Mouse (Mus musculus): ENCODE data around the gene Mex3d. TPM values are rescaled to one million over a fixed set of nuclear protein-coding genes. Genes with fewer than 3 reads are reported as not detected.

Mex3d gene
- polyA plus RNA-seq (2012; rRNA removed) = 37.5 and 48.3 TPM in 2 replicates

- TF ChIP-seq POLR2A (IDR thresholded peaks at IDR 0.05; ENCODE audit: borderline replicate concordance, extremely low read depth, low read depth, low read length) (peak; percentile 57; the same call in 1 of the 2 replicates), CTCF (IDR thresholded peaks at IDR 0.05; ENCODE audit: insufficient read depth, low read length) (no peak)
- peak; percentile 79 for DNase-seq
- Histone ChIP-seq H3K4me1 (ENCODE audit: control insufficient read depth, insufficient read depth, low read length) (peaks cover 9% of the 10 kb centered on the region), H3K4me3 (replicated peaks; ENCODE audit: extremely low read depth, low read depth, low read length) (peak within 1 kb of the TSS; percentile 77)
- 17% methylated on average over 51 of the region's 61 CpGs for WGBS
Measured at GRCm38 (mm10) chr10:80387522-80387959, at the start of gene Mex3d. Gene Mex3d, minus strand, starts transcription at chr10:80387659.

- DNase-seq = no peak
- Histone ChIP-seq H3K4me3 (replicated peaks; ENCODE audit: extremely low read depth, low read depth, low read length) (no peak overlapping the region), H3K4me1 (ENCODE audit: control insufficient read depth, insufficient read depth, low read length) (0 out of 2 replicates have a peak, but pooled peaks cover 5% of the 10 kb centered on the region)
- TF ChIP-seq POLR2A (IDR thresholded peaks at IDR 0.05; ENCODE audit: borderline replicate concordance, extremely low read depth, low read depth, low read length) (no peak), CTCF (IDR thresholded peaks at IDR 0.05; ENCODE audit: insufficient read depth, low read length) (no peak)
- WGBS = 14% methylated on average over 9 of the region's 9 CpGs
Measured at GRCm38 (mm10) chr10:80436276-80436675, 48.8 kb upstream of the Mex3d start.

DNA sequence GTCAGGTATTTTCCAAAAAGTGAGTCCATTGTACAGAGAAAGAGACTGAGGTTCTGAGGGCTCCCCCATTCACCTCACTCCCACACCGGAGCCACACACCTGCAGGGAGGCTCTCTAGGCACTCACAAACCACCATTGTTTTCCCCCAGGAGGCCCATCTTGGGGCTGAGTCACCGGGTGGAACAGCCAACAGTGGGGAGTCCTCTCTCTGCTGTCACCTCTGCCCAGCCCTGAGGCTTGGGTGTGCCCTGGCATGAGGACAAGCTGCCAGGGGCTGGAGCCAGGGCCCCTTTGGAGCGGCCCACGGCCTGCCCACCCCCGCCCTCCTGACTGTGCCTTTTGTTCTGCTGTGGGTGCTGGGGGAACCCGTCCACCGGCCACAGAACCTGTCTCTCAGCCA, 48.3 kb upstream of the Mex3d start:
- 21% methylated on average over 7 of the region's 7 CpGs for WGBS
- Histone ChIP-seq H3K4me1 (ENCODE audit: control insufficient read depth, insufficient read depth, low read length) (0 out of 2 replicates have a peak, but pooled peaks cover 5% of the 10 kb centered on the region), H3K4me3 (replicated peaks; ENCODE audit: extremely low read depth, low read depth, low read length) (no peak overlapping the region)
- DNase-seq = no peak
- TF ChIP-seq CTCF (IDR thresholded peaks at IDR 0.05; ENCODE audit: insufficient read depth, low read length) = no peak
- no peak for TF ChIP-seq POLR2A (IDR thresholded peaks at IDR 0.05; ENCODE audit: borderline replicate concordance, extremely low read depth, low read depth, low read length)

DNA sequence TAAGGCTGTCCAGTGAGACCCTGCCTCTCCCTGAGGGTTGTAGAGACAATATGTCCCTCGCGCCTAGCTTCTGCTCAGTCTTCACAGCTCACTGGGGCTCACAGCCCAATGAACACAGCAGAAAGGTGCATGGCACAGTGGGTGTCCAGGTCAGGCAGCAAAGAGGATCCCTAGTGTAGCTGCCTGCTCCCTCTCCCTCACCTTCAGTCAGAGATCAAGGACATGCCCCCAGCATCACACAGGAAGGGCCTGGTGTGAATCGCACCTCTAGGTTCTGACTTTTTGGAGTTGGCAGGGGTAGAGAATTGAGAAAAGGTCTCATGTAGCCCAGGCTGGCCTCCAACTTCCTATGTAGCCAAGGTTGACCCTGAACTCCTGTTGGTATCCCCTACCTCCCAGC, 47.4 kb upstream of the Mex3d start:
- DNase-seq = no peak
- 0 out of 2 replicates have a peak, but pooled peaks cover 5% of the 10 kb centered on the region for H3K4me1 ChIP-seq (ENCODE audit: control insufficient read depth, insufficient read depth, low read length)
- H3K4me3 ChIP-seq (replicated peaks; ENCODE audit: extremely low read depth, low read depth, low read length) = no peak overlapping the region
- no peak for TF ChIP-seq CTCF (IDR thresholded peaks at IDR 0.05; ENCODE audit: insufficient read depth, low read length)
- no peak for TF ChIP-seq POLR2A (IDR thresholded peaks at IDR 0.05; ENCODE audit: borderline replicate concordance, extremely low read depth, low read depth, low read length)
- WGBS = 81% methylated on average over 3 of the region's 3 CpGs

- H3K4me1 ChIP-seq (ENCODE audit: control insufficient read depth, insufficient read depth, low read length) = 0 out of 2 replicates have a peak, but pooled peaks cover 5% of the 10 kb centered on the region
- H3K4me3 ChIP-seq (replicated peaks; ENCODE audit: extremely low read depth, low read depth, low read length) = no peak overlapping the region
- TF ChIP-seq CTCF (IDR thresholded peaks at IDR 0.05; ENCODE audit: insufficient read depth, low read length) (no peak), POLR2A (IDR thresholded peaks at IDR 0.05; ENCODE audit: borderline replicate concordance, extremely low read depth, low read depth, low read length) (no peak)
- no peak for DNase-seq
- 10% methylated on average over 8 of the region's 8 CpGs for WGBS
Measured at GRCm38 (mm10) chr10:80434233-80434592, 46.8 kb upstream of the Mex3d start.

DNA sequence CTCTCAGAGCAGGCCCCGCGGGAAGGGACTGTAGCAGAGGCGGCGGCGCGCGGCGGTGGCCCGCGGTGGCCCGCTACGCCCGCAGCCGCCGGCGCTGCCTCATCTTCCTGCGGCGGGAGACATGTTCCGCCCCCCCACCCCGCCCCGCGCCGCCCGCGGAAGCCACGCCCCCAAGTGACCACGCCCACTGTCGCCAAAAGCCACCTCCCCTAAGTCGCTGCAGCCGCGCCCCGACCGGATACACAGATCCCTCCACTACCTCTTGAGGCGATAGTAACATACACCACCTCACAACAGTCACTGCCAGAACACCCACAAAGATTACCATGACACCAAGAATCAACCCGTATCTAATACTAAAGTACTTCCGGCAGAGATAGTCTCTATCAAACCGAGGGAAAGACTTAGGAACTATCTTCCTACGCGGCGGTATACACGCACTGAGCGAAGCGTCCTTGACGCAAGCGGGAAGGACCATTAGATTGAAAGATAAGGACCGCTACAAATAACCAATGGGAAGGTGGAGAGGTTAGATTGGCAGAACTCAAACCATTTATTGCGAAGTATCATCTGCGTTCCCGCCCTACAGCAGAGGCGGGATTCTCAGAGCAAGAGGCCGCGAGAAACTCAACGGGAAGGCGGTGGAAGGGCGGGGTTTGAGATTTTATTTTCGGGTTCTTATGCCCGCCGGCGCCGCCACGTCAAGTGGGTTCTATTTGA, 46.2 kb upstream of the Mex3d start, which contains the start of gene Tcf3:
Gene Tcf3, minus strand, starts transcription at position 135 of the 720 bp plus-strand sequence.
- WGBS = under 1% methylated on average over 49 of the region's 61 CpGs
- peak; percentile 92 for DNase-seq
- peak; percentile 27; the same call in 1 of the 2 replicates for TF ChIP-seq POLR2A (IDR thresholded peaks at IDR 0.05; ENCODE audit: borderline replicate concordance, extremely low read depth, low read depth, low read length)
- no peak for TF ChIP-seq CTCF (IDR thresholded peaks at IDR 0.05; ENCODE audit: insufficient read depth, low read length)
- Histone ChIP-seq H3K4me1 (ENCODE audit: control insufficient read depth, insufficient read depth, low read length) (0 out of 2 replicates have a peak, but pooled peaks cover 5% of the 10 kb centered on the region), H3K4me3 (replicated peaks; ENCODE audit: extremely low read depth, low read depth, low read length) (peak within 1 kb of the TSS; percentile 92)

DNA sequence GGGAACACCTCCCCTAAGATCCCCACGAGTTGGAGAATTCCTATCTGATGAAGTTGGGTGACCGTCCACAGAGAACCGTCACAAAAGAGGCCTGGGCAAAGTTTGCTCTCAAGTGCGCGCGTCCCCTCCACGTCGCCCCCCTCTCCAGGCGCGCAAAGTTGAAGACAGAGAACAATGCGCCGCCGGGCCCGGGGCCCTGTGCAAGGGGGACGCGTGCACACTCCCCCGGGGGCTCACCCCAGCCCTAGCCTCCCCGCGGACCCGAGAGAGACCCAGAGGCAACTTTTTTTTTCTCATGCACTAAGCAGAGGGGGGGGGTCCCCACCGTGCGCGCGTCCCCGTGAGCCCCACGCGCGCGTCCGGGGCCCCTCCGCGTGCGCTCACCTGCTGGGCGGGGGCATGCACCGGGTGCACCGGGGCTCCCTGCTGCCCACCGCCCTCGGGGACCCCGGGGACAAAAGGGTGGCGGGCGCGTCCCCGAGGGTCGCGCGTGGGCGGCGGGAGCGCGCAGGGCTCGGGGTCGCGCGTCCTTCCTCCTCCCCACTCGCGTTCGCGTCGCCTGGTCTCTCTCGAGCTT, 45.6 kb upstream of the Mex3d start:
- under 1% methylated on average over 60 of the region's 60 CpGs for WGBS
- H3K4me3 ChIP-seq (replicated peaks; ENCODE audit: extremely low read depth, low read depth, low read length) = peak overlapping the region; percentile 92
- no peak for DNase-seq

DNA sequence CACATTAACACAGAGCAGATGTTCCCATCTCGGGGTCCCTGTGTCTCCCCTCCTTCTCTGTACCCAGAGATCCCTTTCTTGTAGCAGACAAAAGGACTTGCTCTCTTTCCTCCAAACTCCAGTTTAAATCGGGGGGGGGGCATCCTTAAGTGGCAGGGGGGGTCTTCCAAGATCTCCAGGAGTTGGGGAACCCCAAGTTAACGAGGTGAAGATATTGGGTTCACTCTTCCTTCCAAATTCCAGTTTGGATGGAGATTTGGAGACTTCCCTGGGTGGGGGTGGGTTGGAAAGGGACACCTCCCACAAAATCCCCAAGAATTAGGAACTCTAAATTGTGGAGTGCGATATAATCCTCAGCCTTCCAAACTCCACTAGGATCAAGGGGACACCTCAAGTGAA, 44.9 kb upstream of the Mex3d start:
- TF ChIP-seq CTCF (IDR thresholded peaks at IDR 0.05; ENCODE audit: insufficient read depth, low read length) (no peak), POLR2A (IDR thresholded peaks at IDR 0.05; ENCODE audit: borderline replicate concordance, extremely low read depth, low read depth, low read length) (no peak)

More for the DNA sequence above, 45.6 kb upstream of the Mex3d start:
- no peak for TF ChIP-seq CTCF (IDR thresholded peaks at IDR 0.05; ENCODE audit: insufficient read depth, low read length)
- TF ChIP-seq POLR2A (IDR thresholded peaks at IDR 0.05; ENCODE audit: borderline replicate concordance, extremely low read depth, low read depth, low read length) = no peak; the same call in 1 of the 2 replicates
- H3K4me1 ChIP-seq (ENCODE audit: control insufficient read depth, insufficient read depth, low read length) = 0 out of 2 replicates have a peak, but pooled peaks cover 5% of the 10 kb centered on the region

DNA sequence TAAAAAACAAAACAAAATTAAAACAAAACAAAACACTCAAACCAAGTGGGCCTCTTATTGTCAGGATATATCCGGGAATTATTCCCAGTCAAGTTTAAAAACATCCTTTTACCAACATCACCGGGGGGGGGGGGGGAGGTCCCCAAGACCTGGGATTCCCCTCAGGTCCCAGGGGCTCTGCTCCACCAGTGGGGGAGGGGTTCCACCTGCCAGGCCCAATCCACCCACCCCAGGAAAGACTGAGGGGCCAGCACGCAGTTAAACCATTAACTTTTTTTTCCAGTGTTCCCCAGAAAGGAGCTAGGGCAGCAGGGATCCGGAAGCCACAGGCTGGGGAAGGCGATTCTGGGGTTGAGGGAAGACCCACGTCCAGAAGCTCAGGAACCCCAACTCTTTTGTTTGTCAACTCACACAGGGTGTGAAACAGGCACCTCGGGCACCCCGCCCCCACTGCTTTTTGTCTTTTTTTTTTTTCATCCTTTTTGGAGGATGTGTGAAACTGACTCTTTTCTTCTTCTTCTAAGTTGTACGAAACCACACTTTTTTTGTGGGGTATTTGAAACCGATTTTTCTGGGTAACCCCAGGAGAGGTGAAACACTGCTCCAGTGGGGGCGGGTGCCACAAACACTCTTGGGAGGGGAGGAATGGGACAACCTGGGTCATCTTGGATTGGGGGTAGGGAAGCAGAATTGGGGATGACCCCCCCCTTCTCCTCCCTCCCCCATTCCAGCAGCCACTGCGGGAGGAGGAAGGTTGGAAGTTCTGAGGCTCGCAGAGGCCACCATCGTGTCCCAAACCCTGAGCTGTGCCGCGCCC, 44.3 kb upstream of the Mex3d start:
- TF ChIP-seq CTCF (IDR thresholded peaks at IDR 0.05; ENCODE audit: insufficient read depth, low read length) = no peak
- no peak for TF ChIP-seq POLR2A (IDR thresholded peaks at IDR 0.05; ENCODE audit: borderline replicate concordance, extremely low read depth, low read depth, low read length)
- no peak for DNase-seq
- H3K4me1 ChIP-seq (ENCODE audit: control insufficient read depth, insufficient read depth, low read length) = 0 out of 2 replicates have a peak, but pooled peaks cover 5% of the 10 kb centered on the region
- WGBS = 11% methylated on average over 16 of the region's 16 CpGs
- H3K4me3 ChIP-seq (replicated peaks; ENCODE audit: extremely low read depth, low read depth, low read length) = peak overlapping the region; percentile 92

More for the DNA sequence above, 44.9 kb upstream of the Mex3d start:
- no peak for DNase-seq
- WGBS = 2% methylated on average over 4 of the region's 4 CpGs
- Histone ChIP-seq H3K4me1 (ENCODE audit: control insufficient read depth, insufficient read depth, low read length) (0 out of 2 replicates have a peak, but pooled peaks cover 5% of the 10 kb centered on the region), H3K4me3 (replicated peaks; ENCODE audit: extremely low read depth, low read depth, low read length) (peak overlapping the region; percentile 92)

Measured in lung, adult 2 months (tissue).